Mouse (Mus musculus): Measurements from ENCODE around the gene Dnajb2. TPM values are rescaled to one million over a fixed set of nuclear protein-coding genes. Genes with fewer than 3 reads are reported as not detected.

Dnajb2 gene
- polyA plus RNA-seq, 1 experiment from 2014 or later = 54.9 TPM

DNA sequence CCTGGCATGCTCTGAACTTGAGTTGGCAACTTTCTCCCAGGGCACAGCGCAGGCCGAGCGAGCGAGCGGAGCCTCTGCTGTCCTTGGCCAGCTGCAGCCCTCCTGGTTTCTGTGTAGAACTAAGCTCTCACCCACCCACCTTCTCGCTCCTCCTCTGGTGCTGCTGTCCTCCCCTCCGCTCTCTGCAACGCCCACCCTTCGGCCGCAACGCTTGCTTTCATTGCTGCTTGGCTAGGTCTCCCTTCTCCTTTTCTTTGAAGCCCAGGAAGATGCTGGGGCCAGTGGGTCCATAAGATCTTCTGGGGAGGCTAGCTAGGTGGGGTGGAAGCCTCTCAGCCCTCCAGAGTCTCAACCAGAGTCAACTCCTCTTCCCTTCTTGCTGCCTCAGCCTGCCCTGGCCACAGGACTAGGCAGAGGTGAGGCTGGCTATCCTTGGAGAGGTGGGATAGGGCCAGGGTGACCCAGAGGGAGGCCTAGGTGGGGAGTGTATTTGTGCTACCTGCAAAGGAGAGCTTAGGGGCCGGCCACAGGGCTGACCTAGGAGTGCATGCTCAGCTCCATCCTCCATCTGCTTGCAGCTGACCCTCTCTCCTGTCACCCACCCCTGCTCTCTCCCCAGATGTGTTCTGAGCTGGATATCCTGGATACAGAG is 8.1 kb downstream of the Dnajb2 start:
- Histone ChIP-seq H3K27me3 (replicated peaks) (no peaks in the 10 kb centered on the region), H3K4me1 (0 out of 2 replicates have a peak, but pooled peaks cover 7% of the 10 kb centered on the region), H3K27ac (no peak overlapping the region), H3K9ac (no peak overlapping the region), H3K4me3 (no peak overlapping the region), H3K4me2 (replicated peaks) (no peak overlapping the region), H3K9me3 (no peaks in the 10 kb centered on the region), H3K36me3 (peaks cover 35% of the 10 kb centered on the region)
- ATAC-seq (ENCODE audit: low FRiP score, low read depth) = 0 out of 2 replicates have a peak, but pooled peaks have one; percentile 5
- 85% methylated on average over 12 of the region's 12 CpGs for WGBS

DNA sequence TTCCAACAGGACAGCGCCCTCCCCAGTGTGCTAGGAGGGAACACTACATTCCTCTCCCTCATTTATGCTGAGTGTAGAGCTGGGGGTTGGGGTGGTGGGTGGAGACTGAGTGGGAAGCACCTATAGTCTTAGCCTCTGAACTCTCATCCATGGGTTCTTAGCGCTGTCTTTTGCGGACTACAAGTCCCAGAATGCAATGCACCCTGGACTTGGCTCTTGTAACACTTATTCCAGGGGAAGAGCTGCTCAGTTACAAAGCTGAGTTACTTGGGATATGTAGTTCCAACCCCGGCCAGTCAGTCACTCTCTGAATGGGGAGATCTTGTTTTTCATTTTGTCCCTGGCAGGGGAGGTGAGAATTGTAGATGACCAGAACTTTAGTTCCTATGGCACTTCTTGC is 8.6 kb downstream of the Dnajb2 start:
- Histone ChIP-seq H3K9me3 (no peaks in the 10 kb centered on the region), H3K9ac (no peak overlapping the region), H3K27me3 (replicated peaks) (no peaks in the 10 kb centered on the region), H3K27ac (no peak overlapping the region), H3K4me1 (0 out of 2 replicates have a peak, but pooled peaks cover 7% of the 10 kb centered on the region), H3K4me2 (replicated peaks) (no peak overlapping the region), H3K4me3 (no peak overlapping the region), H3K36me3 (peaks cover 30% of the 10 kb centered on the region)
- WGBS = 13% methylated on average over 4 of the region's 4 CpGs
- peak; percentile 19; the same call in 1 of the 2 replicates for ATAC-seq (ENCODE audit: low FRiP score, low read depth)

- H3K27me3 ChIP-seq (replicated peaks) = no peaks in the 10 kb centered on the region
- no peak overlapping the region for H3K27ac ChIP-seq
- H3K9ac ChIP-seq = 0 out of 2 replicates have a peak overlapping the region, but pooled peaks have one; percentile 3
- no peaks in the 10 kb centered on the region for H3K9me3 ChIP-seq
- H3K4me3 ChIP-seq = no peak overlapping the region
- WGBS = 84% methylated on average over 16 of the region's 16 CpGs
- peaks cover 18% of the 10 kb centered on the region; the same call in 1 of the 2 replicates for H3K36me3 ChIP-seq
- ATAC-seq (ENCODE audit: low FRiP score, low read depth) = no peak
- peaks cover 14% of the 10 kb centered on the region for H3K4me1 ChIP-seq
- H3K4me2 ChIP-seq (replicated peaks) = no peak overlapping the region
Measured at GRCm38 (mm10) chr1:75247071-75247930, 11.1 kb downstream of the Dnajb2 start.

DNA sequence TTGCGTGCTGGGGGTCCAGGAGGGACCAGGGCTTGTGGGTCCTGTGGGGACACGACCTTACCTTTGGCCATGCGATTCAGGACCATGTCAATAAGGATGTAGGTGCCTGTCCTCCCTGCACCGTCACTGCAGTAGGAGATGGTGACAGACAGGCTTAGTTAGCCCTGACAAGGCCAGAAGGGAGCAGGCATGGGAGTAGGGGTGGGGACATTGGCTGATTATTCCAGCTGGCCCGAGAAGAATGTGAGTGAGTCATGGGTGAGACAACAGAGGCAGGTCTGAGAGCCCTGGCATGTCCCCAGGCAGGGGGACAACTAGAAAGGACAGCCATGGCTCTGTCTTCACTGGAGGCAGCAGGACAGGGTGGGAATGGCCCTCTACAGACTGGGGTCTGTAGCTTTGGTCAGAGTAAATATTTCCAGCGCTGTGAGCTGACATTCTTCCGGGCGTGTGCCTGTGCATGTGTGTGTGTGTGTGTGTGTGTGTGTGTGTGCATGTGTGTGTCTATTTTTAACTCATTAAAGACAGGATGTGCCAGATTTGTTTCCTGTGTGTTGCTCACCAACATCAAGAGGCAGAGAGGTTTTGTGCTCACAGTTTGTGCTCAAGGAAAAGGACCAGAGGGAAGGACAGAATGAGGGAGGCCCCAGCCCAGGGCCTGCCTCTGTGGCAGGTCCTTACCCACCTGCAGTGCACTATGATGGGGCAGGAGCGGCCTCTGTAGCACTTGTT is 12.0 kb downstream of the Dnajb2 start:
- Histone ChIP-seq H3K27me3 (replicated peaks) (0 out of 2 replicates have a peak, but pooled peaks cover 5% of the 10 kb centered on the region), H3K9ac (no peak overlapping the region; the same call in 1 of the 2 replicates), H3K27ac (no peak overlapping the region), H3K36me3 (peaks cover 18% of the 10 kb centered on the region; the same call in 1 of the 2 replicates), H3K4me3 (no peak overlapping the region), H3K4me2 (replicated peaks) (no peak overlapping the region), H3K4me1 (peaks cover 14% of the 10 kb centered on the region), H3K9me3 (no peaks in the 10 kb centered on the region)
- WGBS = 63% methylated on average over 9 of the region's 9 CpGs
- no peak for ATAC-seq (ENCODE audit: low FRiP score, low read depth)

DNA sequence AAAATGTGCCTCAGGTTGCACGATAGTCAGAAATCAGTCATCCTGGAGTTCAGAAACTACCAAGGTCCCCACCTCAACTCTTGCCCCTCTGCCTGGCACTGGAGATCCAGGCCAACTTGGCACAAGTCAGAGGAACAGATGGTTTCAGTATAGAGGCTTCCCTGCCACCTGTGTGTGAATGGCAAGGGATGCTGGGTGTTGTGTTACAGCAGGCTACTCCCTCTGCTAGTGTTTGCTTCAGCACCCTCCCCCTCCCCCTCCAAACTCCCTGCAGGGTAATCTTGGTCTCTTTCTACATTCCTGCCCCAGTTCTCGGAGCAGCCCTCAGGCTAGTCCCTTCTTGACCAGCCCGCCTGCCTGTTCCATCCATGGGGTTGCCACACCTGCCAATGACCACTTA is 14.3 kb downstream of the Dnajb2 start:
- WGBS = 70% methylated on average over 3 of the region's 3 CpGs
- no peak overlapping the region for H3K4me3 ChIP-seq
- no peak overlapping the region for H3K4me2 ChIP-seq (replicated peaks)
- H3K36me3 ChIP-seq = peaks cover 4% of the 10 kb centered on the region; the same call in 1 of the 2 replicates
- ATAC-seq (ENCODE audit: low FRiP score, low read depth) = no peak
- H3K27ac ChIP-seq = no peak overlapping the region
- no peaks in the 10 kb centered on the region for H3K9me3 ChIP-seq
- 0 out of 2 replicates have a peak, but pooled peaks cover 7% of the 10 kb centered on the region for H3K27me3 ChIP-seq (replicated peaks)
- peaks cover 16% of the 10 kb centered on the region for H3K4me1 ChIP-seq
- H3K9ac ChIP-seq = no peak overlapping the region

DNA sequence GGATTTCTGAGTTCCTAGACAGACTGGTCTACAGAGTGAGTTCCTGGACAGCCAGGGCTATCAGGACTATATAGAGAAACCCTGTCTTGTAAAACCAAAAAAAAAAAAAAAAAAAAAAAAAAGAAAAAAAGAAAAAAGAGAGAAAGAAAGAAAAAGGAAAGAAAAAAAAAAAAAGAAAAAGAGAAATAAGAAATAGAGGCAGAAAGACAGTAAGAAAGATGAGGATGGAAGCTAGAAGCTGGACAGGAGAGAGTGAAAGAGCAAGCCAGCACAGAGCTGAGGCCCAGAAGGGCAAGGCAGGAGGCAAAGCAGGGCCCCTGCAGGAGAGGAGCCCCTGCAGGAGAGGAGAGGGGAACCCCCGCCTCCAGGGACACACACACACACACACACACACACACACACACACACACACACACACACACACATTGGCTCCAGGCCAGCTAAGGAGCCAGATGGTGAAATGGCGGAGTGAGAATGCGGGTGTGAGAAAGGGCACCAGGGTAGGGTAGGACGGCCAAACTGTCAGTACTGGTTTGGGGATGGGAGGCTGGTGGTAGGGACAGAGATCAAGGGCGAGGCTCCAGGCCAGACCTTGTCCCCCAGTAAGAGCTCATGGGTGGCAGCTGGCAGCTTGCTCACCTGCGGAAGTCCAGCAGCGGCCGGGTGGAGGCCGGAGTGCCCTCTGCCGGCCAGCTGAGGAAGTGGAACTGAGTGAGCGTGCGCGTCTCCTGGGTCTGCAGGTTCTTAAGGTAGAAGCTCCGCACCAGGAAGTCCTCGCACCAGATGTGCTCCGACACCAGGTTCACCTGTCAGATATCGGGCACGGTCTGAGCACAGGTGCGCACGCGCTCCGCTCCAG is 15.1 kb downstream of the Dnajb2 start:
- Histone ChIP-seq H3K9ac (no peak overlapping the region), H3K36me3 (no peaks in the 10 kb centered on the region), H3K27me3 (replicated peaks) (0 out of 2 replicates have a peak, but pooled peaks cover 7% of the 10 kb centered on the region), H3K4me3 (0 out of 2 replicates have a peak overlapping the region, but pooled peaks have one; percentile 9), H3K9me3 (no peaks in the 10 kb centered on the region), H3K27ac (no peak overlapping the region), H3K4me1 (peaks cover 16% of the 10 kb centered on the region), H3K4me2 (replicated peaks) (peak overlapping the region; percentile 56)
- peak; percentile 63 for ATAC-seq (ENCODE audit: low FRiP score, low read depth)
- 5% methylated on average over 21 of the region's 22 CpGs for WGBS

GRCm38 (mm10) chr1:75252308-75252707 is 16.1 kb downstream of the Dnajb2 start:
- H3K9me3 ChIP-seq = no peaks in the 10 kb centered on the region
- WGBS = 70% methylated on average over 13 of the region's 13 CpGs
- H3K4me3 ChIP-seq = no peak overlapping the region
- H3K36me3 ChIP-seq = no peaks in the 10 kb centered on the region
- no peak overlapping the region for H3K27ac ChIP-seq
- no peak overlapping the region for H3K9ac ChIP-seq
- no peak overlapping the region for H3K4me2 ChIP-seq (replicated peaks)
- peaks cover 14% of the 10 kb centered on the region for H3K4me1 ChIP-seq
- no peak for ATAC-seq (ENCODE audit: low FRiP score, low read depth)
- H3K27me3 ChIP-seq (replicated peaks) = 0 out of 2 replicates have a peak, but pooled peaks cover 7% of the 10 kb centered on the region

DNA sequence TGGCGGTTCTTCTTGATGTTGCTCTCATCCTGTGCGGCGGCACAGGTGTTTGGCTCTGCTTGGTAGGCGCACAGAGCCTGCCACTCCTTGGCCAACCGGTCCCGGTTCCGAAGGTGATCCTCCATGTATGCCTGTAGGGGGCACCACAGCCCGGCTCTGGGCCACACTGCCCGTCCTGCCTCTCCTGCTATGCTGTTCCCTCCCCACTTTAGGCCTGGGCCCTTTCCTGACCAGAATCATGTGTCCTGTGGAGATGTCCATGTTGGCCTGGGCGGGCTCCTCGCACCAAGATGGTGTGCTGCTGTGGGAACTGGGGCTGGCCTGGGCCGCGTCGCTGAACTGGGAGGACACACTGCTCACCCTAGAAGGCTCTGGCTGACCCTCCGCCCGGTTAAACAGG is 16.8 kb downstream of the Dnajb2 start:
- peaks cover 9% of the 10 kb centered on the region for H3K4me1 ChIP-seq
- peaks cover 10% of the 10 kb centered on the region; the same call in 1 of the 2 replicates for H3K27me3 ChIP-seq (replicated peaks)
- no peak overlapping the region for H3K27ac ChIP-seq
- no peaks in the 10 kb centered on the region for H3K9me3 ChIP-seq
- no peak overlapping the region for H3K4me3 ChIP-seq
- no peaks in the 10 kb centered on the region for H3K36me3 ChIP-seq
- ATAC-seq (ENCODE audit: low FRiP score, low read depth) = no peak
- H3K9ac ChIP-seq = no peak overlapping the region
- H3K4me2 ChIP-seq (replicated peaks) = no peak overlapping the region
- 77% methylated on average over 16 of the region's 16 CpGs for WGBS

DNA sequence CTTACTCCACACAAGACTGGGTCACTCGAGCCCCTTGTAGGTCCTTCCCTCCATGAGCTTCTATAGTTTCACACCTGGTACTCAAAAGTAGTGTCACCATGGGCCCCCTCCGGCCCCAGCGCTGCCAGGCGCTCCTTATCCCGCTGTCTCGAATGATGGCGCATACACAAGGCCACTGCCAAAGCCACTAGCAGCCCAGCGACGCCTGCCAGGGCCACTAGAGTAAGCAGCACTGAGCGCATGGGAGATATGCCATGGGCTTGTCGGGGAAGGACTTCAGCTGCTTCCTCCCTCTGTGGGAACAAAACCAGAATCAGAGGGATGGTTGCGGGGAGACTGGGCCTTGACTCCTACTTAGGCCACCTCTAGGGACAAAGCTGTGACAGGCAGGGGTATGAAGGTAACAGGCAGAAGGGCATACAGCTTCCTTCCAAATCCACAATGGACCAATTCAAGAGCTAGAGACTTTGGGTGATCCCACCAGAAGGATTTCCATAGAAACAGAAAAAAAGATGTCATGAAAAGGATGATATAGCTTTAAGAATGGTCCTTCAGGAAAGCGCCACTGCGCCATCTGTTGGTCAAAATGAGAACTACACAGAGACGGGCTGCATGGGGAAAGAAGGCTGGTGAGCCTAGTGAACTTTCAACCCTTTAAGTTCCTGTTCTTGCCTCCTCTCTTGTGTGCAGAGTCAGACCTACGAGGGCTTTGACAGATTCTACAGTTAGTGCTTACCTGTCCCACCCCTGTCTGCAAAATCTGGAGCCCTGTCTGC is 17.8 kb downstream of the Dnajb2 start:
- H3K4me3 ChIP-seq = no peak overlapping the region
- 64% methylated on average over 16 of the region's 16 CpGs for WGBS
- no peak for ATAC-seq (ENCODE audit: low FRiP score, low read depth)
- no peak overlapping the region for H3K9ac ChIP-seq
- H3K4me1 ChIP-seq = peaks cover 9% of the 10 kb centered on the region
- peaks cover 12% of the 10 kb centered on the region; the same call in 1 of the 2 replicates for H3K27me3 ChIP-seq (replicated peaks)
- no peak overlapping the region for H3K4me2 ChIP-seq (replicated peaks)
- H3K27ac ChIP-seq = no peak overlapping the region
- no peaks in the 10 kb centered on the region for H3K9me3 ChIP-seq
- no peaks in the 10 kb centered on the region for H3K36me3 ChIP-seq

DNA sequence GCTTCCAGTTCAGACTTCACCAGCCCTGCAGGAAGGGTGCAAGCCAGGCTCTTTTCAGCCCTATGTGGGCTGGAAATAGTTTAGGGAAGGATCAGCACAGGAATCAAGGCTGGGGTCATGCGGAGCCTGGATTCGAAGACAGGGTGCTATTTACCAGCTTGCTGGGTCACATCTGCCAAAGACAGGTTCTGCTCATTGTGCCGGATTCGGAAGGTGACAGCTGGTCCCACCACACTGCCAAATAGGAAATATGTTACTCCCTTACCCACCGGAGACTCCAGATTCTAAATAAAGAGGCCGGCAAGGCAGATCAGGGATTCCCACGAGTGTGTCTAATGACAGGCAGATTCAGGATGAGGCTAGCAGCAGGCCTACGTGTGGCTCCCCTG is 18.4 kb downstream of the Dnajb2 start:
- H3K4me1 ChIP-seq = peaks cover 9% of the 10 kb centered on the region
- H3K36me3 ChIP-seq = no peaks in the 10 kb centered on the region
- H3K9me3 ChIP-seq = no peaks in the 10 kb centered on the region
- H3K4me2 ChIP-seq (replicated peaks) = no peak overlapping the region
- WGBS = 66% methylated on average over 8 of the region's 8 CpGs
- ATAC-seq (ENCODE audit: low FRiP score, low read depth) = no peak
- H3K4me3 ChIP-seq = no peak overlapping the region
- no peak overlapping the region for H3K9ac ChIP-seq
- H3K27me3 ChIP-seq (replicated peaks) = peaks cover 12% of the 10 kb centered on the region; the same call in 1 of the 2 replicates
- H3K27ac ChIP-seq = no peak overlapping the region

Measured in neural tube, embryonic 12.5 days (tissue).